Mouse (Mus musculus): ENCODE results near the gene Mief2. TPM values are rescaled to one million over a fixed set of nuclear protein-coding genes. Genes with fewer than 3 reads are reported as not detected.

Gene Mief2
- polyA plus RNA-seq, 1 experiment from 2014 or later = 9.9 TPM

GRCm38 (mm10) chr11:60770776-60771175 is 42.6 kb downstream of the Mief2 start:
- no peak overlapping the region for H3K4me2 ChIP-seq
- no peaks in the 10 kb centered on the region for H3K27me3 ChIP-seq (replicated peaks)
- 87% methylated on average over 3 of the region's 3 CpGs for WGBS
- H3K4me3 ChIP-seq (replicated peaks) = no peak overlapping the region
- ATAC-seq (ENCODE audit: insufficient read depth, low FRiP score, low read depth) = no peak
- H3K9me3 ChIP-seq = no peaks in the 10 kb centered on the region
- H3K36me3 ChIP-seq = no peaks in the 10 kb centered on the region
- peaks cover 8% of the 10 kb centered on the region; the same call in 1 of the 2 replicates for H3K4me1 ChIP-seq
- H3K27ac ChIP-seq = no peak overlapping the region
- H3K9ac ChIP-seq = no peak overlapping the region

GRCm38 (mm10) chr11:60772161-60772560 is 44.0 kb downstream of the Mief2 start:
- no peaks in the 10 kb centered on the region for H3K9me3 ChIP-seq
- 86% methylated on average over 4 of the region's 4 CpGs for WGBS
- no peak overlapping the region for H3K27ac ChIP-seq
- no peak for ATAC-seq (ENCODE audit: insufficient read depth, low FRiP score, low read depth)
- H3K4me3 ChIP-seq (replicated peaks) = no peak overlapping the region
- peaks cover 12% of the 10 kb centered on the region; the same call in 1 of the 2 replicates for H3K4me1 ChIP-seq
- no peak overlapping the region for H3K9ac ChIP-seq
- no peak overlapping the region for H3K4me2 ChIP-seq
- no peaks in the 10 kb centered on the region for H3K36me3 ChIP-seq
- H3K27me3 ChIP-seq (replicated peaks) = no peaks in the 10 kb centered on the region

GRCm38 (mm10) chr11:60774158-60774689 is 46.0 kb downstream of the Mief2 start:
- no peak overlapping the region for H3K4me2 ChIP-seq
- no peaks in the 10 kb centered on the region for H3K27me3 ChIP-seq (replicated peaks)
- H3K9me3 ChIP-seq = no peaks in the 10 kb centered on the region
- no peak overlapping the region for H3K27ac ChIP-seq
- no peak for ATAC-seq (ENCODE audit: insufficient read depth, low FRiP score, low read depth)
- 0 out of 2 replicates have a peak, but pooled peaks cover 4% of the 10 kb centered on the region for H3K36me3 ChIP-seq
- H3K9ac ChIP-seq = no peak overlapping the region
- no peak overlapping the region for H3K4me3 ChIP-seq (replicated peaks)
- peaks cover 26% of the 10 kb centered on the region for H3K4me1 ChIP-seq
- 88% methylated on average over 3 of the region's 3 CpGs for WGBS

- no peak overlapping the region for H3K9ac ChIP-seq
- 70% methylated on average over 1 of the region's 1 CpGs for WGBS
- peak overlapping the region; percentile 80; the same call in 1 of the 2 replicates for H3K4me2 ChIP-seq
- no peaks in the 10 kb centered on the region for H3K9me3 ChIP-seq
- 0 out of 2 replicates have a peak, but pooled peaks cover 4% of the 10 kb centered on the region for H3K36me3 ChIP-seq
- no peak overlapping the region for H3K27ac ChIP-seq
- peaks cover 32% of the 10 kb centered on the region for H3K4me1 ChIP-seq
- no peak overlapping the region for H3K4me3 ChIP-seq (replicated peaks)
- H3K27me3 ChIP-seq (replicated peaks) = no peaks in the 10 kb centered on the region
- ATAC-seq (ENCODE audit: insufficient read depth, low FRiP score, low read depth) = no peak
Observed at GRCm38 (mm10) chr11:60774841-60775240, 46.6 kb downstream of the Mief2 start.

- peaks cover 40% of the 10 kb centered on the region for H3K4me1 ChIP-seq
- peak overlapping the region; percentile 89; the same call in 1 of the 2 replicates for H3K4me3 ChIP-seq (replicated peaks)
- no peak overlapping the region for H3K27ac ChIP-seq
- no peaks in the 10 kb centered on the region for H3K9me3 ChIP-seq
- no peaks in the 10 kb centered on the region for H3K27me3 ChIP-seq (replicated peaks)
- WGBS = 42% methylated on average over 6 of the region's 6 CpGs
- peak overlapping the region; percentile 70; the same call in 1 of the 2 replicates for H3K9ac ChIP-seq
- ATAC-seq (ENCODE audit: insufficient read depth, low FRiP score, low read depth) = no peak
- H3K36me3 ChIP-seq = 0 out of 2 replicates have a peak, but pooled peaks cover 4% of the 10 kb centered on the region
- H3K4me2 ChIP-seq = peak overlapping the region; percentile 80
Observed at GRCm38 (mm10) chr11:60775578-60775977, 47.4 kb downstream of the Mief2 start.

- peaks cover 47% of the 10 kb centered on the region for H3K4me1 ChIP-seq
- no peaks in the 10 kb centered on the region for H3K9me3 ChIP-seq
- H3K4me3 ChIP-seq (replicated peaks) = peak overlapping the region; percentile 89
- ATAC-seq (ENCODE audit: insufficient read depth, low FRiP score, low read depth) = peak; percentile 6; the same call in 1 of the 2 replicates
- no peaks in the 10 kb centered on the region for H3K27me3 ChIP-seq (replicated peaks)
- peak overlapping the region; percentile 92; the same call in 1 of the 2 replicates for H3K27ac ChIP-seq
- 1% methylated on average over 17 of the region's 17 CpGs for WGBS
- peak overlapping the region; percentile 70 for H3K9ac ChIP-seq
- H3K4me2 ChIP-seq = peak overlapping the region; percentile 80
- H3K36me3 ChIP-seq = 0 out of 2 replicates have a peak, but pooled peaks cover 4% of the 10 kb centered on the region
Observed at GRCm38 (mm10) chr11:60776107-60776828, 48.1 kb downstream of the Mief2 start.

- Histone ChIP-seq H3K27ac (peak within 1 kb of the TSS; percentile 92), H3K4me1 (peaks cover 53% of the 10 kb centered on the region), H3K4me3 (replicated peaks) (peak within 1 kb of the TSS; percentile 89), H3K9ac (peak within 1 kb of the TSS; percentile 70), H3K36me3 (0 out of 2 replicates have a peak, but pooled peaks cover 4% of the 10 kb centered on the region), H3K4me2 (peak within 1 kb of the TSS; percentile 80), H3K27me3 (replicated peaks) (no peaks in the 10 kb centered on the region), H3K9me3 (no peaks in the 10 kb centered on the region)
- peak; percentile 92 for ATAC-seq (ENCODE audit: insufficient read depth, low FRiP score, low read depth)
- under 1% methylated on average over 62 of the region's 62 CpGs for WGBS
Observed at GRCm38 (mm10) chr11:60776829-60777740, 48.9 kb downstream of the Mief2 start, which contains the start of the genes Top3a and Smcr8. Gene Top3a (minus strand): TSS chr11:60777365. Gene Smcr8 (plus strand): TSS chr11:60777524.

- H3K4me2 ChIP-seq = peak overlapping the region; percentile 80
- no peaks in the 10 kb centered on the region for H3K27me3 ChIP-seq (replicated peaks)
- H3K9ac ChIP-seq = peak overlapping the region; percentile 68
- 0 out of 2 replicates have a peak, but pooled peaks cover 4% of the 10 kb centered on the region for H3K36me3 ChIP-seq
- no peak for ATAC-seq (ENCODE audit: insufficient read depth, low FRiP score, low read depth)
- peak overlapping the region; percentile 89 for H3K4me3 ChIP-seq (replicated peaks)
- 23% methylated on average over 16 of the region's 16 CpGs for WGBS
- peaks cover 58% of the 10 kb centered on the region for H3K4me1 ChIP-seq
- peak overlapping the region; percentile 92 for H3K27ac ChIP-seq
- H3K9me3 ChIP-seq = no peaks in the 10 kb centered on the region
Observed at GRCm38 (mm10) chr11:60777801-60778370, 49.7 kb downstream of the Mief2 start.

GRCm38 (mm10) chr11:60779673-60780189 is 51.5 kb downstream of the Mief2 start:
- H3K36me3 ChIP-seq = peaks cover 17% of the 10 kb centered on the region
- no peak for ATAC-seq (ENCODE audit: insufficient read depth, low FRiP score, low read depth)

More at GRCm38 (mm10) chr11:60779673-60780189, 51.5 kb downstream of the Mief2 start:
- H3K9ac ChIP-seq = no peak overlapping the region; the same call in 1 of the 2 replicates
- no peak overlapping the region for H3K27ac ChIP-seq
- H3K27me3 ChIP-seq (replicated peaks) = no peaks in the 10 kb centered on the region
- 88% methylated on average over 10 of the region's 10 CpGs for WGBS
- peaks cover 58% of the 10 kb centered on the region for H3K4me1 ChIP-seq
- no peaks in the 10 kb centered on the region for H3K9me3 ChIP-seq
- peak overlapping the region; percentile 12; the same call in 1 of the 2 replicates for H3K4me3 ChIP-seq (replicated peaks)
- peak overlapping the region; percentile 44 for H3K4me2 ChIP-seq
